Mouse (Mus musculus) left cerebral cortex, adult 9 months (tissue): ENCODE measurements around the gene Tnfaip8l1.

Source experiments
- DNase-seq, 2 experiments: peaks; one replicate each; pipeline ENCODE4 v3.0.0; 2022; ENCODE audit warnings: low spot score in 2 of 2

Gene Tnfaip8l1

GRCm38 (mm10) chr17:56162231-56162774 is at the start of gene Tnfaip8l1:
Gene Tnfaip8l1, plus strand, starts transcription at chr17:56162477.
- peak; percentile 91 to 97 for DNase-seq

GRCm38 (mm10) chr17:56112743-56113142 is 49.5 kb upstream of the Tnfaip8l1 start:
- DNase-seq = no peak

GRCm38 (mm10) chr17:56116193-56116592 is 46.1 kb upstream of the Tnfaip8l1 start:
- no peak for DNase-seq

- DNase-seq = no peak
Observed at GRCm38 (mm10) chr17:56117251-56117710, 45.0 kb upstream of the Tnfaip8l1 start, which contains the start of gene Plin5. Gene Plin5, minus strand, starts transcription at chr17:56117596.

- DNase-seq = no peak
Observed at GRCm38 (mm10) chr17:56119431-56119830, 42.8 kb upstream of the Tnfaip8l1 start.

GRCm38 (mm10) chr17:56119981-56120880 is 42.0 kb upstream of the Tnfaip8l1 start:
- DNase-seq = no peak

GRCm38 (mm10) chr17:56121826-56122225 is 40.5 kb upstream of the Tnfaip8l1 start, which contains the start of gene Lrg1:
Gene Lrg1, minus strand, starts transcription at chr17:56122001.
- DNase-seq = no peak

- no peak for DNase-seq
Observed at GRCm38 (mm10) chr17:56123161-56123560, 39.1 kb upstream of the Tnfaip8l1 start.

- DNase-seq = no peak
Observed at GRCm38 (mm10) chr17:56123681-56124340, 38.5 kb upstream of the Tnfaip8l1 start.

GRCm38 (mm10) chr17:56124377-56125275 is 37.7 kb upstream of the Tnfaip8l1 start:
- DNase-seq = no peak

GRCm38 (mm10) chr17:56125276-56125630 is 37.0 kb upstream of the Tnfaip8l1 start:
- DNase-seq = no peak

- DNase-seq = no peak
Observed at GRCm38 (mm10) chr17:56126175-56126574, 36.1 kb upstream of the Tnfaip8l1 start.

- DNase-seq = no peak
Observed at GRCm38 (mm10) chr17:56128246-56128645, 34.0 kb upstream of the Tnfaip8l1 start.

- no peak for DNase-seq
Observed at GRCm38 (mm10) chr17:56131136-56131535, 31.1 kb upstream of the Tnfaip8l1 start.

GRCm38 (mm10) chr17:56131814-56132213 is 30.5 kb upstream of the Tnfaip8l1 start:
- DNase-seq = peak in 1 of 2 experiments; percentile 75

- peak in 1 of 2 experiments; percentile 69 for DNase-seq
Observed at GRCm38 (mm10) chr17:56132661-56133060, 29.6 kb upstream of the Tnfaip8l1 start.

GRCm38 (mm10) chr17:56133457-56134363 is 28.6 kb upstream of the Tnfaip8l1 start:
- DNase-seq = no peak

GRCm38 (mm10) chr17:56134463-56134971 is 27.8 kb upstream of the Tnfaip8l1 start:
- peak in 1 of 2 experiments; percentile 60 for DNase-seq

- no peak for DNase-seq
Observed at GRCm38 (mm10) chr17:56136558-56136957, 25.7 kb upstream of the Tnfaip8l1 start.
